Mouse (Mus musculus): ENCODE measurements around the gene Rab31.

DNA sequence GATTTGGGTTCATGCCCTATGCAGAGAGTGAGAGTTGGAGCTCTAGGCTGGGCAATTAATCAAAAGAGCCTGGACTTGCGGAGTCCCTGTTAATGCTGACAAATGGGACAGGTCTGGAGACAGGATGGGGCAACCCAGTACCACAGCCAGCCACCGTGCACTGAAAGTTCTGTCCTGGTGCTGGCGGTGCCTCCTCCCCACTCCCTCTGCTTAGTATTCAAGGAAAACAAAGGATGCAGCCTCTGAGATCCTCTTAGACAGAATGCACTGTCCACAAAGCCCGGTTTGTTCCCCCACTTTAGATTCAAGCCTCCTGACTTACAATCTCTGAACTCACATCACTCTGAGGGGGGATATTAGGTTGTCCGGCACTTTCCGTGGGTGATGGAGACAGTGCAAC, 26.2 kb downstream of the Rab31 start:
- TF ChIP-seq POLR2A (IDR thresholded peaks at IDR 0.05; ENCODE audit: low read depth, low read length): no peak
- no peak for TF ChIP-seq CTCF (conservative IDR thresholded peaks at IDR 0.05; ENCODE audit: insufficient read depth, insufficient read length, low read depth, low read length)
